Comparison of ENCODE assay signal across 9 mouse cellular contexts in the genomic region with DNA sequence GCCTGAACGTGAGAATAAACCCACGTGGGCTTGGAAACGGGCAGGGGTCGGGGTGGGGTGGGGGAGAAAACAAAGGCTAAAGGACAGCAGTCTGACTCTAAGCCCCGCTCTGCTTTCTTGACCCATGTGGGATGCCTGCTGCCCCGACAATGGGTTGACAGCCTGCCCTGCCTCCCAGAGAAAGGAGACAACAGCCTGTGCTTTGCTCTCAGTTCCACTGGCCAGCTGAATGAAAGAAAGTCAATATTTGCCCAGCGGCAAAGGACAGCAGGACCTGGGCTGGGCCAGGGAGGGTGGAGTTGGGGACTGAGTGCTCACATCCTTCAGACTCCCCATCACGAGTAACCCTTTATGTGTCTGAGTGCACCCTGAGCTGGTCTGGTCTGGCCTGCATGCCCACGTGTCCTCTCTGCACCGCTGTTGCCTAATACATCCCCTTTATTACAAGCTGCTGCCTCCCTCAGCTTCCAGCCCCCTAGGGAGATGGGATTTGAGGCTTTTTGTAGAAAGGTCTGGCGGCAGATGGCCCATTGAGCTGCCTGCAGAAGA.
A peak's percentile ranks its signal among the peaks of the same experiment; 100 is the strongest.
DNase-seq lines count a peak whose midpoint lies in the region; ATAC-seq and TF ChIP-seq lines count a peak whose summit lies in the region.
"Had no signal": no experiment of that assay in that cellular context is flagged by ENCODE, and none has a peak within 500 bp of the region (broad histone marks: within the 10 kb centered on the region; RNA-seq: fewer than 3 reads in every experiment).

No protein-coding gene starts in this region.

- intact Hi-C loops in left cerebral cortex, postnatal 4 days (cut with DNase I) = no loop called here
- intact Hi-C loops in left cerebral cortex, adult 2 months (cut with DNase I) = no loop called here

- 32% methylated on average over 11 of the region's 11 CpGs for WGBS in intestine, embryonic 16.5 days
- 33% methylated on average over 11 of the region's 11 CpGs for WGBS in stomach, embryonic 16.5 days
- WGBS in heart, embryonic 12.5 days = 44% methylated on average over 11 of the region's 11 CpGs

- no peak for TF ChIP-seq CTCF in left cerebral cortex, adult 2 months (IDR thresholded peaks at IDR 0.05)

- H3K27ac ChIP-seq in left cerebral cortex, adult 2 months = no peak overlapping the region
- H3K27ac ChIP-seq in intestine, embryonic 16.5 days (ENCODE audit: low read length) = no peak overlapping the region
- no peak overlapping the region for H3K27ac ChIP-seq in stomach, embryonic 16.5 days (ENCODE audit: low read length)
- no peak overlapping the region for H3K27ac ChIP-seq in heart, embryonic 12.5 days (ENCODE audit: poor library complexity, severe bottlenecking)

- H3K4me3 ChIP-seq in left cerebral cortex, adult 2 months = no peak overlapping the region
- no peak overlapping the region for H3K4me3 ChIP-seq in intestine, embryonic 16.5 days (ENCODE audit: low read length)
- H3K4me3 ChIP-seq in stomach, embryonic 16.5 days (replicated peaks; ENCODE audit: low read length) = no peak overlapping the region
- H3K4me3 ChIP-seq in heart, embryonic 12.5 days = no peak overlapping the region

- peak; percentile 47 for DNase-seq in left cerebral cortex, postnatal 4 days
- no peak for DNase-seq in left cerebral cortex, adult 2 months (ENCODE audit: extremely low spot score in 1 of 2, low spot score in 2 of 2)
- peak; percentile 33 to 55 for DNase-seq in lung, postnatal 4 days
- DNase-seq in adrenal gland, postnatal 36 days = no peak
- DNase-seq: spleen, adult 18-20 months had no signal

- H3K27me3 ChIP-seq in intestine, embryonic 16.5 days (replicated peaks; ENCODE audit: control insufficient read depth, insufficient read depth, low read length) = 0 out of 2 replicates have a peak, but pooled peaks cover 7% of the 10 kb centered on the region
- H3K27me3 ChIP-seq in stomach, embryonic 16.5 days (ENCODE audit: control insufficient read depth, insufficient read depth, low read length) = no peaks in the 10 kb centered on the region; the same call in 1 of the 2 replicates
- peaks cover 70% of the 10 kb centered on the region for H3K27me3 ChIP-seq in heart, embryonic 12.5 days (replicated peaks)

- H3K4me2 ChIP-seq in intestine, embryonic 16.5 days (ENCODE audit: low read depth, low read length) = no peak overlapping the region
- H3K4me2 ChIP-seq in stomach, embryonic 16.5 days (ENCODE audit: low read depth, low read length) = no peak overlapping the region
- no peak overlapping the region for H3K4me2 ChIP-seq in heart, embryonic 12.5 days

- no peaks in the 10 kb centered on the region for H3K9me3 ChIP-seq in intestine, embryonic 16.5 days (ENCODE audit: control insufficient read depth, low read length)
- no peaks in the 10 kb centered on the region for H3K9me3 ChIP-seq in stomach, embryonic 16.5 days (replicated peaks; ENCODE audit: control insufficient read depth, low read length)
- no peaks in the 10 kb centered on the region for H3K9me3 ChIP-seq in heart, embryonic 12.5 days (replicated peaks)

- no peaks in the 10 kb centered on the region for H3K36me3 ChIP-seq in intestine, embryonic 16.5 days (ENCODE audit: control insufficient read depth, insufficient read depth, low read length)
- no peaks in the 10 kb centered on the region for H3K36me3 ChIP-seq in stomach, embryonic 16.5 days (ENCODE audit: control insufficient read depth, insufficient read depth, low read length)
- no peaks in the 10 kb centered on the region for H3K36me3 ChIP-seq in heart, embryonic 12.5 days

- no peak overlapping the region for H3K9ac ChIP-seq in intestine, embryonic 16.5 days (ENCODE audit: low read depth, low read length)
- H3K9ac ChIP-seq in stomach, embryonic 16.5 days (ENCODE audit: low read length) = no peak overlapping the region
- H3K9ac ChIP-seq in heart, embryonic 12.5 days = no peak overlapping the region

- peak; percentile 47 for ATAC-seq in intestine, embryonic 16.5 days
- peak; percentile 73; the same call in 1 of the 2 replicates for ATAC-seq in stomach, embryonic 16.5 days (ENCODE audit: insufficient read depth, low FRiP score)
- no peak for ATAC-seq in heart, embryonic 12.5 days (ENCODE audit: insufficient number of reproducible peaks, low FRiP score)
- ATAC-seq in megakaryocyte-erythroid progenitor cell, adult 5-6 weeks (replicated peaks; ENCODE audit: low FRiP score, low TSS enrichment, poor library complexity, severe bottlenecking) = no peak

- H3K4me1 ChIP-seq in intestine, embryonic 16.5 days (ENCODE audit: control insufficient read depth, insufficient read depth, low read length) = peaks cover 10% of the 10 kb centered on the region
- H3K4me1 ChIP-seq in stomach, embryonic 16.5 days (ENCODE audit: control insufficient read depth, insufficient read depth, low read length) = peaks cover 4% of the 10 kb centered on the region
- H3K4me1 ChIP-seq in heart, embryonic 12.5 days (replicated peaks) = peaks cover 21% of the 10 kb centered on the region

Comparison
In these comparisons a context has a peak if more than half of its experiments do, and no peak if none do; other contexts are left out.
1. DNase-seq: peak in left cerebral cortex, postnatal 4 days (single experiment) and lung, postnatal 4 days (2 of 2); none in left cerebral cortex, adult 2 months (0 of 2) and adrenal gland, postnatal 36 days (0 of 2).
2. ATAC-seq: peak in intestine, embryonic 16.5 days (single experiment) and stomach, embryonic 16.5 days (single experiment); none in heart, embryonic 12.5 days (single experiment) and megakaryocyte-erythroid progenitor cell, adult 5-6 weeks (single experiment).